Mouse (Mus musculus) cerebellum, postnatal 10 days (tissue): ENCODE data around the gene Tmem191c.

Experiments used
- DNase-seq, 2 experiments: peaks; one replicate each; pipeline ENCODE4 v3.0.0; 2021; ENCODE audit warnings: mixed read lengths in 2 of 2

Tmem191c gene

GRCm38 (mm10) chr16:17267937-17268336, 7.9 kb upstream of the Tmem191c start:
- no peak for DNase-seq

GRCm38 (mm10) chr16:17269872-17270271, 6.0 kb upstream of the Tmem191c start:
- DNase-seq: no peak

- peak; percentile 65 to 74 for DNase-seq
Observed at GRCm38 (mm10) chr16:17271124-17271523, 4.8 kb upstream of the Tmem191c start.

GRCm38 (mm10) chr16:17271856-17272255, 4.0 kb upstream of the Tmem191c start:
- no peak for DNase-seq

GRCm38 (mm10) chr16:17276164-17277151, 581 bp downstream of the Tmem191c start:
- DNase-seq: peak; percentile 96 to 97

GRCm38 (mm10) chr16:17277342-17278211, 1.7 kb downstream of the Tmem191c start:
- DNase-seq: peak; percentile 56 to 60

- DNase-seq: no peak
Observed at GRCm38 (mm10) chr16:17280471-17280870, 4.6 kb downstream of the Tmem191c start.

GRCm38 (mm10) chr16:17283151-17283550, 7.3 kb downstream of the Tmem191c start:
- peak; percentile 51 for DNase-seq

GRCm38 (mm10) chr16:17287103-17287502, 11.2 kb downstream of the Tmem191c start:
- DNase-seq: no peak

GRCm38 (mm10) chr16:17291016-17291415, 15.1 kb downstream of the Tmem191c start:
- no peak for DNase-seq

- DNase-seq: peak; percentile 88 to 94
Observed at GRCm38 (mm10) chr16:17292751-17293150, 16.9 kb downstream of the Tmem191c start.

GRCm38 (mm10) chr16:17300818-17301217, 24.9 kb downstream of the Tmem191c start:
- no peak for DNase-seq

GRCm38 (mm10) chr16:17303521-17304245, 27.8 kb downstream of the Tmem191c start:
- DNase-seq: no peak

GRCm38 (mm10) chr16:17307461-17307860, 31.6 kb downstream of the Tmem191c start:
- no peak for DNase-seq

GRCm38 (mm10) chr16:17309036-17309435, 33.2 kb downstream of the Tmem191c start:
- no peak for DNase-seq

GRCm38 (mm10) chr16:17312531-17312930, 36.7 kb downstream of the Tmem191c start:
- no peak for DNase-seq

GRCm38 (mm10) chr16:17316554-17316953, 40.7 kb downstream of the Tmem191c start:
- DNase-seq: no peak

GRCm38 (mm10) chr16:17321481-17321880, 45.6 kb downstream of the Tmem191c start:
- DNase-seq: peak; percentile 47 to 48

GRCm38 (mm10) chr16:17324745-17325144, 48.9 kb downstream of the Tmem191c start:
- no peak for DNase-seq

GRCm38 (mm10) chr16:17326064-17326463, 50.2 kb downstream of the Tmem191c start:
- peak in 1 of 2 experiments; percentile 6 for DNase-seq

GRCm38 (mm10) chr16:17329848-17330570, 54.1 kb downstream of the Tmem191c start:
- no peak for DNase-seq

- DNase-seq: no peak
Observed at GRCm38 (mm10) chr16:17331116-17331515, 55.2 kb downstream of the Tmem191c start, which contains the start of gene Serpind1. Gene Serpind1, plus strand, starts transcription at chr16:17331371.
